In the genomic region with DNA sequence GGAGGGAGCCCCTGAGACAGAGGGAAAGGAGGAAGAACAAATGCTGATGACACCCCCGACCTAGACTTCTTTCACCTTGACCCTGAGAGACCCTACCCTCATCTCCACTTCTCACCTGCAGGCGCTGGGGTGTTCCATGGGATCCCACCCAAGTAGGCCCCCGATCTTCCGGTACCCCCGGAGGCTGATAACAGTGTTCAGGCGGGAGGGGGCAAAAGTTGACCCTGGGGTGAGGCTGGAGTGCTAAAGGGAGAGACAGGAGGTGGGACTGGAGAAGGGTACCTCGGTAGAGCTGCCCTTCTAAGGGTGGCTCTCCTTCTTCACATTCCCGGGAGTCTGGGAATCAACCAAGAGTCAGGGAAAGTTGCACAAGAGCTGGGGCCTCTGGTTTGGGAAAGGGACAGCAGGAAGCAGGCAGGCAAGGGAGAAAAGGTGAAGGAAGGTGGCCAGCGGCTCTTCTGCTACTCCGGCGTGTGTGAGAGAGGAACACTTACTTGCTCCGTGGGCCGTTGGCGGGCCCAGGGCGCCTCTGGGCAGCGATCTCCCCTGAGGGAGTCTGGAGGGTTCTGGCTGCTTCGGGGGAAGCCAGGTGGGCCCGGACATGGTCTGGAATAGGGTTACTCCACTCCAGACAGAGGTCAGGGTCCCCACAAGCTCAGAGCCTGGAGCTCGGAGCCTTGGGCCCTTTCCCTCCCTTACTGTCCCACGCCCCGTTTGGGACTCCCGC, we compare ENCODE assay signal across 8 mouse cellular contexts. TPM values are rescaled to one million over a fixed set of nuclear protein-coding genes. Genes with fewer than 3 reads are reported as not detected.
DNase-seq lines count a peak whose midpoint lies in the region; ATAC-seq and TF ChIP-seq lines count a peak whose summit lies in the region.

No protein-coding gene starts in this region.

- peaks cover 59% of the 10 kb centered on the region for H3K36me3 ChIP-seq in forebrain, embryonic 10.5 days (replicated peaks)
- H3K36me3 ChIP-seq in limb, embryonic 15.5 days: peaks cover 46% of the 10 kb centered on the region
- H3K36me3 ChIP-seq in neural tube, embryonic 14.5 days (ENCODE audit: control insufficient read depth, insufficient read depth, low read length): peaks cover 8% of the 10 kb centered on the region

- no peak for TF ChIP-seq CTCF in left cerebral cortex, adult 2 months (IDR thresholded peaks at IDR 0.05)

- intact Hi-C loops in left cerebral cortex, adult 2 months (cut with DNase I): no loop called here

- H3K9me3 ChIP-seq in forebrain, embryonic 10.5 days: peaks cover 6% of the 10 kb centered on the region; the same call in 1 of the 2 replicates
- H3K9me3 ChIP-seq in limb, embryonic 15.5 days: no peaks in the 10 kb centered on the region
- H3K9me3 ChIP-seq in neural tube, embryonic 14.5 days (ENCODE audit: control insufficient read depth, low read length): no peaks in the 10 kb centered on the region

- H3K27me3 ChIP-seq in forebrain, embryonic 10.5 days (ENCODE audit: poor library complexity, severe bottlenecking): 0 out of 2 replicates have a peak, but pooled peaks cover 6% of the 10 kb centered on the region
- no peaks in the 10 kb centered on the region for H3K27me3 ChIP-seq in limb, embryonic 15.5 days
- H3K27me3 ChIP-seq in neural tube, embryonic 14.5 days (ENCODE audit: control insufficient read depth, insufficient read depth, low read length): no peaks in the 10 kb centered on the region

- peak overlapping the region; percentile 81 for H3K9ac ChIP-seq in limb, embryonic 15.5 days
- peak overlapping the region; percentile 43 for H3K9ac ChIP-seq in neural tube, embryonic 14.5 days (replicated peaks; ENCODE audit: low read depth, low read length)

- H3K4me2 ChIP-seq in limb, embryonic 15.5 days: peak overlapping the region; percentile 88
- peak overlapping the region; percentile 47 for H3K4me2 ChIP-seq in neural tube, embryonic 14.5 days (ENCODE audit: low read depth, low read length)

- DNase-seq in left cerebral cortex, adult 2 months (ENCODE audit: extremely low spot score in 1 of 2, low spot score in 2 of 2): no peak
- no peak for DNase-seq in left cerebral cortex, adult 11 months (ENCODE audit: low spot score)
- DNase-seq in forebrain, embryonic 10.5 days (ENCODE audit: extremely low spot score, low spot score): no peak
- no peak for DNase-seq in adrenal gland, adult 18-20 months (ENCODE audit: low spot score in 2 of 2)
- no peak for DNase-seq in left cerebral cortex, adult 9 months (ENCODE audit: low spot score in 2 of 2)
- DNase-seq in gastrocnemius, adult 8-10 months (ENCODE audit: low spot score in 2 of 2): no peak

- no peak; the same call in 1 of the 2 replicates for ATAC-seq in limb, embryonic 15.5 days (ENCODE audit: insufficient number of reproducible peaks, low FRiP score, low TSS enrichment, low read depth)
- peak; percentile 35 for ATAC-seq in neural tube, embryonic 14.5 days (ENCODE audit: low read depth)

- H3K4me3 ChIP-seq in left cerebral cortex, adult 2 months: peak overlapping the region; percentile 42
- H3K4me3 ChIP-seq in forebrain, embryonic 10.5 days: peak overlapping the region; percentile 74
- peak overlapping the region; percentile 65 for H3K4me3 ChIP-seq in limb, embryonic 15.5 days
- H3K4me3 ChIP-seq in neural tube, embryonic 14.5 days (ENCODE audit: low read depth, low read length): peak overlapping the region; percentile 30

- H3K4me1 ChIP-seq in forebrain, embryonic 10.5 days: peaks cover 44% of the 10 kb centered on the region
- H3K4me1 ChIP-seq in limb, embryonic 15.5 days: peaks cover 39% of the 10 kb centered on the region
- peaks cover 5% of the 10 kb centered on the region; the same call in 1 of the 2 replicates for H3K4me1 ChIP-seq in neural tube, embryonic 14.5 days (ENCODE audit: control insufficient read depth, insufficient read depth, low read length)

- peak overlapping the region; percentile 50; the same call in 1 of the 2 replicates for H3K27ac ChIP-seq in left cerebral cortex, adult 2 months
- peak overlapping the region; percentile 96 for H3K27ac ChIP-seq in forebrain, embryonic 10.5 days
- H3K27ac ChIP-seq in limb, embryonic 15.5 days: peak overlapping the region; percentile 95
- 0 out of 2 replicates have a peak overlapping the region, but pooled peaks have one; percentile 6 for H3K27ac ChIP-seq in neural tube, embryonic 14.5 days (ENCODE audit: low read depth, low read length)

- WGBS in forebrain, embryonic 10.5 days: 2% methylated on average over 22 of the region's 22 CpGs
- 2% methylated on average over 22 of the region's 22 CpGs for WGBS in limb, embryonic 15.5 days
- 4% methylated on average over 22 of the region's 22 CpGs for WGBS in neural tube, embryonic 14.5 days

RNA-seq across cellular contexts. Expression of a gene that starts 0.6 kb away (rescaled TPM):
- 1 to 10 TPM; 4.5 to 6.5 TPM for total RNA-seq in left cerebral cortex, adult 2 months (2021)
- polyA plus RNA-seq in forebrain, embryonic 10.5 days (2016; fragmentation: Nextera tagmentation; extraction: Ambion mirVana): 70.3 and 73.0 TPM in 2 replicates
- 109 and 110 TPM in 2 replicates for polyA plus RNA-seq in limb, embryonic 15.5 days (2015; fragmentation: Nextera tagmentation; extraction: Ambion mirVana)
- polyA plus RNA-seq in neural tube, embryonic 14.5 days (2014; fragmentation: Nextera tagmentation; extraction: Ambion mirVana): 8.0 and 11.5 TPM in 2 replicates
- total RNA-seq in adrenal gland, adult 18-20 months (2021): 10 to 100 TPM; 30.1 to 39.4 TPM
- 1 to 10 TPM; 1.4 to 3.9 (median 2.1) TPM for total RNA-seq in gastrocnemius, adult 8-10 months (2022)

RNA-seq across cellular contexts. Expression of a gene that starts 6.2 kb away (rescaled TPM):
- 100 to 1,000 TPM; 202 to 221 TPM for total RNA-seq in left cerebral cortex, adult 2 months (2021)
- 205 and 209 TPM in 2 replicates for polyA plus RNA-seq in forebrain, embryonic 10.5 days (2016; fragmentation: Nextera tagmentation; extraction: Ambion mirVana)
- 113 and 117 TPM in 2 replicates for polyA plus RNA-seq in limb, embryonic 15.5 days (2015; fragmentation: Nextera tagmentation; extraction: Ambion mirVana)
- polyA plus RNA-seq in neural tube, embryonic 14.5 days (2014; fragmentation: Nextera tagmentation; extraction: Ambion mirVana): 81.8 and 91.5 TPM in 2 replicates
- total RNA-seq in adrenal gland, adult 18-20 months (2021): 100 to 1,000 TPM; 169 to 174 TPM
- total RNA-seq in gastrocnemius, adult 8-10 months (2022): 10 to 100 TPM; 30.0 to 37.2 (median 34.0) TPM

RNA-seq across cellular contexts. Expression of a gene that starts 19.2 kb away (rescaled TPM):
- total RNA-seq in left cerebral cortex, adult 2 months (2021): 10 to 100 TPM; 11.6 to 14.4 TPM
- polyA plus RNA-seq in forebrain, embryonic 10.5 days (2016; fragmentation: Nextera tagmentation; extraction: Ambion mirVana): 10.3 and 10.4 TPM in 2 replicates
- 6.7 and 11.3 TPM in 2 replicates for polyA plus RNA-seq in limb, embryonic 15.5 days (2015; fragmentation: Nextera tagmentation; extraction: Ambion mirVana)
- polyA plus RNA-seq in neural tube, embryonic 14.5 days (2014; fragmentation: Nextera tagmentation; extraction: Ambion mirVana): 19.7 and 24.0 TPM in 2 replicates
- total RNA-seq in adrenal gland, adult 18-20 months (2021): 10 to 100 TPM in 1 of 2 experiments, 1 to 10 TPM in 1; 8.8 to 10.2 TPM
- total RNA-seq in gastrocnemius, adult 8-10 months (2022): 10 to 100 TPM; 14.6 to 22.7 (median 19.1) TPM

RNA-seq across cellular contexts. Expression of a gene that starts 19.8 kb away (rescaled TPM):
- total RNA-seq in left cerebral cortex, adult 2 months (2021): 10 to 100 TPM; 22.8 to 25.1 TPM
- 10.6 and 11.8 TPM in 2 replicates for polyA plus RNA-seq in forebrain, embryonic 10.5 days (2016; fragmentation: Nextera tagmentation; extraction: Ambion mirVana)
- 13.9 and 14.4 TPM in 2 replicates for polyA plus RNA-seq in limb, embryonic 15.5 days (2015; fragmentation: Nextera tagmentation; extraction: Ambion mirVana)
- 16.4 and 17.8 TPM in 2 replicates for polyA plus RNA-seq in neural tube, embryonic 14.5 days (2014; fragmentation: Nextera tagmentation; extraction: Ambion mirVana)
- 1 to 10 TPM; 8.4 to 8.6 TPM for total RNA-seq in adrenal gland, adult 18-20 months (2021)
- 1 to 10 TPM; 1.7 to 3.6 (median 1.9) TPM for total RNA-seq in gastrocnemius, adult 8-10 months (2022)

RNA-seq across cellular contexts. Expression of a gene that starts 26.3 kb away (rescaled TPM):
- total RNA-seq in left cerebral cortex, adult 2 months (2021): 10 to 100 TPM; 53.8 to 62.9 TPM
- 1.9 and 2.3 TPM in 2 replicates for polyA plus RNA-seq in forebrain, embryonic 10.5 days (2016; fragmentation: Nextera tagmentation; extraction: Ambion mirVana)
- polyA plus RNA-seq in limb, embryonic 15.5 days (2015; fragmentation: Nextera tagmentation; extraction: Ambion mirVana): 11.3 and 25.3 TPM in 2 replicates
- polyA plus RNA-seq in neural tube, embryonic 14.5 days (2014; fragmentation: Nextera tagmentation; extraction: Ambion mirVana): 61.8 and 79.1 TPM in 2 replicates
- total RNA-seq in adrenal gland, adult 18-20 months (2021): 10 to 100 TPM; 10.0 to 12.9 TPM
- total RNA-seq in gastrocnemius, adult 8-10 months (2022): 10 to 100 TPM; 15.8 to 27.7 (median 20.1) TPM

Comparison
In these comparisons a context has a peak if more than half of its experiments do, and no peak if none do; other contexts are left out.
1. H3K27ac ChIP-seq: peak in every context shown above with its lines; median percentile 96 in forebrain, embryonic 10.5 days; 95 in limb, embryonic 15.5 days; 50 in left cerebral cortex, adult 2 months; 6 in neural tube, embryonic 14.5 days.
2. RNA of a gene that starts 0.6 kb away (total RNA-seq): 30.1 to 39.4 TPM in adrenal gland, adult 18-20 months; 4.5 to 6.5 TPM in left cerebral cortex, adult 2 months and 1.4 to 3.9 TPM in gastrocnemius, adult 8-10 months; every median in the first group is over 4 times any median in the second.
3. RNA of a gene that starts 6.2 kb away (total RNA-seq): 202 to 221 TPM in left cerebral cortex, adult 2 months and 169 to 174 TPM in adrenal gland, adult 18-20 months; 30.0 to 37.2 TPM in gastrocnemius, adult 8-10 months; every median in the first group is over 4 times any median in the second.
4. Peak in every context shown above with its lines, with median percentiles within 50 percentile points of each other: H3K4me3 ChIP-seq.